8 mouse cellular contexts compared by ENCODE assay signal in the genomic region with DNA sequence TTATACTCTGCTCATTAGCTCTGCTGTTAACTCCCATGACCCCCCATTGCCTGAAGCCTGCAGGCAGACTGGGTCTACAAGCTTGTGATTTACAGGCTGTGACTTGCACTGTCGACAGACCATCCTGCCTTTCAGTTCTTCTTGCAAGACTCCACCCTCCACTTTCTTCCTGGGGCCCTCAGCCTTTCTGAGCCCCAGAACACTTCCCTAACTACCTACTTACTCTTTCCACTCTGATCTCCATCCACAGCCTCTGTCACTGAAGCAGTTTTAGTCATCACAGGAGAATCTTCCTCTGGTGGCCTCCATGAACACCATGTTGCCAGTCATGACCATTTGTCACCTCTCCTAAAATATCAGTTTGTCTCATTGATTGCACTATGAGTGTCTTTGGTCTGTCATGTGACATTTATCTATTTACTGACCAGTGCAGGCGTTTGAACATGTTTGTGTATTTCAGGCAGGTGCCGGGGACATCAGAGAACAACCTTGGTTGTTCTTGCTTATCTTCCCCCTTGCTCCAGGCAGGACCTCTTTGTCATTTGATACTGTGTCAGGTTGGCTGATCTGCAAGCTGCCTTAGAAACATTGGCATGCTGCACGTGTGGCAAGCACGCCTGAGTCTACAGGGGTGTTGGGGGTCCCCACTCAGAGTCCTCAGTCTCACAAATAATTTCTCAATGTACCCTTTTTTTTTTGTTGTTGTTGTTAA. TPM values are rescaled to one million over a fixed set of nuclear protein-coding genes. Genes with fewer than 3 reads are reported as not detected.
A peak's percentile ranks its signal among the peaks of the same experiment; 100 is the strongest.
DNase-seq lines count a peak whose midpoint lies in the region; ATAC-seq and TF ChIP-seq lines count a peak whose summit lies in the region.

No protein-coding gene starts in this region.

- peaks cover 46% of the 10 kb centered on the region for H3K4me1 ChIP-seq in spleen, adult 2 months (ENCODE audit: control insufficient read depth, insufficient read depth, insufficient read length)

- no peak; the same call in 1 of the 2 replicates for TF ChIP-seq POLR2A in spleen, adult 2 months (IDR thresholded peaks at IDR 0.05; ENCODE audit: low read depth, low read length)

- intact Hi-C loops in heart, postnatal 14 days (cut with DNase I) = no loop called here

- H3K4me3 ChIP-seq in spleen, adult 2 months (ENCODE audit: extremely low read depth, insufficient read depth, insufficient read length) = no peak overlapping the region

- 0 out of 2 replicates have a peak, but pooled peaks have one; percentile 7 for ATAC-seq in neutrophil, adult 5-6 weeks (ENCODE audit: extremely low read depth, insufficient number of reproducible peaks, low FRiP score, poor library complexity, severe bottlenecking)

- peak; percentile 96 for DNase-seq in heart, adult 11 months
- no peak for DNase-seq in heart, postnatal 14 days
- peak in 1 of 2 experiments; percentile 58 for DNase-seq in spleen, adult 2 months (ENCODE audit: low read depth in 1 of 2, low spot score in 2 of 2)
- no peak for DNase-seq in spleen, adult 12 weeks (ENCODE audit: low spot score)
- DNase-seq in induced T-regulatory cell, adult 2 months (ENCODE audit: low read depth) = peak; percentile 65
- no peak for DNase-seq in adrenal gland, postnatal 4 days (ENCODE audit: low spot score in 2 of 2)
- DNase-seq in layer of hippocampus, postnatal 10 days (ENCODE audit: low spot score in 2 of 2) = no peak

- H3K27ac ChIP-seq in spleen, adult 2 months (ENCODE audit: insufficient read depth, low read length) = peak overlapping the region; percentile 78

- H3K27me3 ChIP-seq in spleen, adult 2 months (ENCODE audit: control insufficient read depth, insufficient read depth, low read length) = no peaks in the 10 kb centered on the region

- H3K36me3 ChIP-seq in spleen, adult 2 months (ENCODE audit: control insufficient read depth, insufficient read depth, low read length) = peaks cover 28% of the 10 kb centered on the region

- 25% methylated on average over 5 of the region's 5 CpGs for WGBS in spleen, adult 2 months

- no peak for TF ChIP-seq CTCF in spleen, adult 2 months (IDR thresholded peaks at IDR 0.05; ENCODE audit: extremely low read depth, insufficient read depth, insufficient read length, insufficient replicate concordance)

RNA-seq across cellular contexts. Expression of gene Btbd2, which starts 6.8 kb away (rescaled TPM):
- 10 to 100 TPM; 40.6 to 41.9 TPM for total RNA-seq in heart, postnatal 14 days (2021)
- polyA plus RNA-seq in spleen, adult 2 months (2012; rRNA removed) = 49.5 and 66.1 TPM in 2 replicates
- 21.4 and 22.8 TPM in 2 replicates for total RNA-seq in neutrophil, adult 5-6 weeks (2017)
- 10 to 100 TPM; 72.0 to 76.3 TPM for total RNA-seq in adrenal gland, postnatal 4 days (2021)
- 10 to 100 TPM; 84.4 to 90.6 TPM for total RNA-seq in layer of hippocampus, postnatal 10 days (2021)

RNA-seq across cellular contexts. Expression of gene Mknk2, which starts 14.3 kb away (rescaled TPM):
- 100 to 1,000 TPM; 166 to 169 TPM for total RNA-seq in heart, postnatal 14 days (2021)
- 351 and 533 TPM in 2 replicates for polyA plus RNA-seq in spleen, adult 2 months (2012; rRNA removed)
- 105 and 113 TPM in 2 replicates for total RNA-seq in neutrophil, adult 5-6 weeks (2017)
- 100 to 1,000 TPM; 126 to 134 TPM for total RNA-seq in adrenal gland, postnatal 4 days (2021)
- 10 to 100 TPM; 48.5 to 53.2 TPM for total RNA-seq in layer of hippocampus, postnatal 10 days (2021)

RNA-seq across cellular contexts. Expression of gene Mob3a, which starts 38.1 kb away (rescaled TPM):
- 10 to 100 TPM in 1 of 2 experiments, 1 to 10 TPM in 1; 7.0 to 11.4 TPM for total RNA-seq in heart, postnatal 14 days (2021)
- 130 and 156 TPM in 2 replicates for polyA plus RNA-seq in spleen, adult 2 months (2012; rRNA removed)
- total RNA-seq in neutrophil, adult 5-6 weeks (2017) = 171 and 197 TPM in 2 replicates
- 10 to 100 TPM; 16.5 to 16.6 TPM for total RNA-seq in adrenal gland, postnatal 4 days (2021)
- 10 to 100 TPM; 21.2 to 22.5 TPM for total RNA-seq in layer of hippocampus, postnatal 10 days (2021)

RNA-seq across cellular contexts. Expression of gene Izumo4, which starts 38.3 kb away (rescaled TPM):
- 1 to 10 TPM; 4.5 to 4.9 TPM for total RNA-seq in heart, postnatal 14 days (2021)
- 49.0 and 60.8 TPM in 2 replicates for polyA plus RNA-seq in spleen, adult 2 months (2012; rRNA removed)
- total RNA-seq in neutrophil, adult 5-6 weeks (2017) = 32.9 and 46.6 TPM in 2 replicates
- 10 to 100 TPM; 18.3 to 24.9 TPM for total RNA-seq in adrenal gland, postnatal 4 days (2021)
- 10 to 100 TPM; 51.0 to 69.9 TPM for total RNA-seq in layer of hippocampus, postnatal 10 days (2021)

RNA-seq across cellular contexts. Expression of gene Csnk1g2, which starts 41.0 kb away (rescaled TPM):
- 100 to 1,000 TPM; 123 to 131 TPM for total RNA-seq in heart, postnatal 14 days (2021)
- 206 and 283 TPM in 2 replicates for polyA plus RNA-seq in spleen, adult 2 months (2012; rRNA removed)
- total RNA-seq in neutrophil, adult 5-6 weeks (2017) = 216 and 221 TPM in 2 replicates
- 100 to 1,000 TPM; 169 to 173 TPM for total RNA-seq in adrenal gland, postnatal 4 days (2021)
- total RNA-seq in layer of hippocampus, postnatal 10 days (2021) = 100 to 1,000 TPM; 146 to 157 TPM

Comparison
In these comparisons a context has a peak if more than half of its experiments do, and no peak if none do; other contexts are left out.
1. DNase-seq: peak in heart, adult 11 months (single experiment) and induced T-regulatory cell, adult 2 months (single experiment); none in heart, postnatal 14 days (0 of 2), spleen, adult 12 weeks (single experiment), adrenal gland, postnatal 4 days (0 of 2) and layer of hippocampus, postnatal 10 days (0 of 2).